8 mouse cellular contexts compared by ENCODE assay signal in genomic region chr17:27028284-27028795, GRCm38 (mm10). TPM values are rescaled to one million over a fixed set of nuclear protein-coding genes. Genes with fewer than 3 reads are reported as not detected.
DNase-seq lines count a peak whose midpoint lies in the region; ATAC-seq and TF ChIP-seq lines count a peak whose summit lies in the region.

No protein-coding gene starts in this region.

- peak overlapping the region; percentile 83 for H3K4me2 ChIP-seq in lung, postnatal 0 days (replicated peaks; ENCODE audit: low read depth, low read length)

- H3K79me2 ChIP-seq in MEL (ENCODE audit: control insufficient read depth, insufficient read depth, low read length, poor library complexity) = peaks cover 20% of the 10 kb centered on the region

- peak overlapping the region; percentile 90 for H3K9ac ChIP-seq in MEL (ENCODE audit: control insufficient read depth, low read depth, low read length, poor library complexity, severe bottlenecking)
- H3K9ac ChIP-seq in lung, postnatal 0 days (replicated peaks; ENCODE audit: low read depth) = peak overlapping the region; percentile 90

- peak; percentile 91 for DNase-seq in MEL (ENCODE audit: low read depth, low spot score)
- peak; percentile 91 to 95 for DNase-seq in cerebellum, adult 2 months
- peak; percentile 88 for DNase-seq in forelimb bud, embryonic 11.5 days (ENCODE audit: low read depth, low spot score)
- peak; percentile 93 for DNase-seq in hindbrain, embryonic 10.5 days (ENCODE audit: low spot score)
- DNase-seq in layer of hippocampus, adult 9-11 months = peak; percentile 88
- peak; percentile 94 for DNase-seq in lung, postnatal 0 days (ENCODE audit: low spot score)
- peak; percentile 88 for DNase-seq in ovary, postnatal 14 days (ENCODE audit: low spot score)
- peak; percentile 92 for DNase-seq in thymus, postnatal 14 days

- WGBS in cerebellum, adult 2 months = 1% methylated on average over 19 of the region's 19 CpGs
- 2% methylated on average over 19 of the region's 19 CpGs for WGBS in hindbrain, embryonic 10.5 days
- 1% methylated on average over 19 of the region's 19 CpGs for WGBS in lung, postnatal 0 days

- peak overlapping the region; percentile 81 to 92 for H3K4me3 ChIP-seq in MEL (ENCODE audit: control insufficient read depth in 1 of 2, insufficient read depth in 1 of 2, low read depth in 2 of 2, low read length in 2 of 2)
- peak overlapping the region; percentile 60 for H3K4me3 ChIP-seq in cerebellum, adult 2 months (replicated peaks; ENCODE audit: insufficient read depth, low read depth, low read length)
- peak overlapping the region; percentile 65 for H3K4me3 ChIP-seq in hindbrain, embryonic 10.5 days
- peak overlapping the region; percentile 68 for H3K4me3 ChIP-seq in lung, postnatal 0 days (ENCODE audit: low read depth, low read length)

- no peak; the same call in 1 of the 2 replicates for TF ChIP-seq RAD21 in MEL (IDR thresholded peaks at IDR 0.05; ENCODE audit: low read depth, low read length)

- ATAC-seq in lung, postnatal 0 days = peak; percentile 89

- no peaks in the 10 kb centered on the region for H3K9me3 ChIP-seq in MEL (replicated peaks; ENCODE audit: insufficient read depth, low read length)
- H3K9me3 ChIP-seq in hindbrain, embryonic 10.5 days = no peaks in the 10 kb centered on the region
- H3K9me3 ChIP-seq in lung, postnatal 0 days (ENCODE audit: low read length) = no peaks in the 10 kb centered on the region

- H3K4me1 ChIP-seq in MEL (ENCODE audit: control insufficient read depth in 1 of 2, insufficient read depth in 2 of 2, low read length in 2 of 2) = peaks cover 7 to 21% of the 10 kb centered on the region in 2 experiments
- H3K4me1 ChIP-seq in cerebellum, adult 2 months (ENCODE audit: control insufficient read depth, insufficient read depth, low read length) = no peaks in the 10 kb centered on the region
- H3K4me1 ChIP-seq in hindbrain, embryonic 10.5 days (replicated peaks) = peaks cover 35% of the 10 kb centered on the region
- H3K4me1 ChIP-seq in lung, postnatal 0 days (ENCODE audit: insufficient read depth, low read depth, low read length) = no peaks in the 10 kb centered on the region; the same call in 1 of the 2 replicates

- peak; percentile 61 to 86; a peak in 3 of 4 replicates for TF ChIP-seq POLR2A in MEL (IDR thresholded peaks at IDR 0.05; ENCODE audit: control insufficient read depth in 1 of 2, insufficient read depth in 1 of 2, low read depth in 1 of 2, low read length in 2 of 2, poor library complexity in 1 of 2)
- TF ChIP-seq POLR2A in cerebellum, adult 2 months (IDR thresholded peaks at IDR 0.05; ENCODE audit: borderline replicate concordance, insufficient read depth, low read length) = peak; percentile 60; the same call in 1 of the 2 replicates

- 0 out of 4 replicates have a peak, but pooled peaks of 1 of the 2 experiments have one; percentile 4 for TF ChIP-seq EP300 in MEL (IDR thresholded peaks at IDR 0.05; ENCODE audit: low read depth in 1 of 2, low read length in 2 of 2)
- no peak for TF ChIP-seq EP300 in lung, postnatal 0 days (IDR thresholded peaks at IDR 0.05)

- peak overlapping the region; percentile 74 for H3K27ac ChIP-seq in MEL (ENCODE audit: control insufficient read depth, low read depth, low read length)
- H3K27ac ChIP-seq in cerebellum, adult 2 months (ENCODE audit: insufficient read depth, low read length) = peak overlapping the region; percentile 48; the same call in 1 of the 2 replicates
- H3K27ac ChIP-seq in hindbrain, embryonic 10.5 days = peak overlapping the region; percentile 92
- peak overlapping the region; percentile 83 for H3K27ac ChIP-seq in lung, postnatal 0 days (ENCODE audit: low read length)

- no peaks in the 10 kb centered on the region for H3K27me3 ChIP-seq in MEL (ENCODE audit: control insufficient read depth in 1 of 2, insufficient read depth in 2 of 2, low read length in 2 of 2)
- H3K27me3 ChIP-seq in cerebellum, adult 2 months (ENCODE audit: control insufficient read depth, insufficient read depth, low read length) = no peaks in the 10 kb centered on the region
- H3K27me3 ChIP-seq in hindbrain, embryonic 10.5 days (ENCODE audit: insufficient read depth, poor library complexity, severe bottlenecking) = no peaks in the 10 kb centered on the region
- no peaks in the 10 kb centered on the region for H3K27me3 ChIP-seq in lung, postnatal 0 days (replicated peaks; ENCODE audit: insufficient read depth, low read length)

- peak; percentile 56 to 82 (median 81) for TF ChIP-seq CTCF in MEL (IDR thresholded peaks at IDR 0.05 in 2 of 3, conservative IDR thresholded peaks at IDR 0.05 in 1 of 3; ENCODE audit: control insufficient read depth in 1 of 3, insufficient read depth in 1 of 3, low read depth in 2 of 3, low read length in 3 of 3, poor library complexity in 1 of 3, severe bottlenecking in 1 of 3)
- TF ChIP-seq CTCF in cerebellum, adult 2 months (IDR thresholded peaks at IDR 0.05; ENCODE audit: borderline replicate concordance, insufficient read depth, low read depth, low read length) = peak; percentile 69; the same call in 1 of the 2 replicates
- peak; percentile 88 for TF ChIP-seq CTCF in lung, postnatal 0 days (IDR thresholded peaks at IDR 0.05)

- peaks cover 2 to 17% of the 10 kb centered on the region in 2 experiments; a peak in 3 of 4 replicates for H3K36me3 ChIP-seq in MEL (ENCODE audit: control insufficient read depth in 1 of 2, insufficient read depth in 2 of 2, low read length in 2 of 2)
- peaks cover 31% of the 10 kb centered on the region for H3K36me3 ChIP-seq in hindbrain, embryonic 10.5 days
- 0 out of 2 replicates have a peak, but pooled peaks cover 3% of the 10 kb centered on the region for H3K36me3 ChIP-seq in lung, postnatal 0 days (ENCODE audit: insufficient read depth, low read length)

TF ChIP-seq in MEL, 35 proteins besides CTCF, POLR2A, EP300 and RAD21:
- TF ChIP-seq MEF2A (IDR thresholded peaks at IDR 0.05; ENCODE audit: extremely low read depth, insufficient replicate concordance, low read depth, low read length, poor library complexity, severe bottlenecking) (peak; percentile 58; the same call in 1 of the 2 replicates), MAX (IDR thresholded peaks at IDR 0.05; ENCODE audit: low read length) (peak; percentile 55), HCFC1 (IDR thresholded peaks at IDR 0.05; ENCODE audit: low read depth, low read length) (peak; percentile 79), CHD1 (IDR thresholded peaks at IDR 0.05; ENCODE audit: low read depth, low read length) (0 out of 2 replicates have a peak, but pooled peaks have one; percentile 39), MAFK (IDR thresholded peaks at IDR 0.05; ENCODE audit: borderline replicate concordance, low read depth, low read length) (no peak), NELFE (IDR thresholded peaks at IDR 0.05; ENCODE audit: low read depth, low read length) (peak; percentile 77), SIN3A (IDR thresholded peaks at IDR 0.05; ENCODE audit: low read length) (peak; percentile 78), TBP (IDR thresholded peaks at IDR 0.05; ENCODE audit: low read depth, low read length) (peak; percentile 84), ETS1 (IDR thresholded peaks at IDR 0.05; ENCODE audit: low read depth, low read length) (peak; percentile 52; the same call in 1 of the 2 replicates), POLR2AphosphoS2 (IDR thresholded peaks at IDR 0.05; ENCODE audit: low read length) (peak; percentile 63; the same call in 1 of the 2 replicates), TCF12 (IDR thresholded peaks at IDR 0.05; ENCODE audit: low read depth, low read length) (peak; percentile 70; the same call in 1 of the 2 replicates), ZMIZ1 (IDR thresholded peaks at IDR 0.05; ENCODE audit: low read depth, low read length) (peak; percentile 82), MXI1 (IDR thresholded peaks at IDR 0.05; ENCODE audit: low read depth, low read length) (no peak), JUND (IDR thresholded peaks at IDR 0.05; ENCODE audit: low read depth, low read length) (no peak), SMC3 (IDR thresholded peaks at IDR 0.05; ENCODE audit: low read depth, low read length) (peak; percentile 37), USF1 (IDR thresholded peaks at IDR 0.05; ENCODE audit: low read depth, low read length) (0 out of 2 replicates have a peak, but pooled peaks have one; percentile 21)

RNA-seq across cellular contexts. Expression of gene Bak1, which starts 0.5 kb away (rescaled TPM):
- total RNA-seq in MEL (2012; rRNA removed) = 66.8 and 75.4 TPM in 2 replicates
- polyA plus RNA-seq in MEL (2012; ENCODE audit: insufficient read depth in 1 of 2, insufficient read length in 2 of 2, low read depth in 1 of 2, low replicate concordance in 2 of 2, missing spikeins in 1 of 2) = 100 to 1,000 TPM in 1 of 2 experiments, not detected in 1; 150 TPM
- polyA plus RNA-seq in cerebellum, adult 2 months (2012; rRNA removed) = 19.0 and 19.9 TPM in 2 replicates
- 2.9 and 6.6 TPM in 2 replicates for polyA plus RNA-seq in hindbrain, embryonic 10.5 days (2016; fragmentation: Nextera tagmentation; extraction: Ambion mirVana)
- polyA plus RNA-seq in lung, postnatal 0 days (2015; fragmentation: Nextera tagmentation; extraction: Ambion mirVana) = 3.8 and 4.0 TPM in 2 replicates

RNA-seq across cellular contexts. Expression of gene Itpr3, which starts 28.8 kb away (rescaled TPM):
- 7.3 and 9.7 TPM in 2 replicates for total RNA-seq in MEL (2012; rRNA removed)
- 10 to 100 TPM in 1 of 2 experiments, not detected in 1; 11.4 TPM for polyA plus RNA-seq in MEL (2012; ENCODE audit: insufficient read depth in 1 of 2, insufficient read length in 2 of 2, low read depth in 1 of 2, low replicate concordance in 2 of 2, missing spikeins in 1 of 2)
- polyA plus RNA-seq in cerebellum, adult 2 months (2012; rRNA removed) = 6.5 and 7.6 TPM in 2 replicates
- 1.8 and 2.0 TPM in 2 replicates for polyA plus RNA-seq in hindbrain, embryonic 10.5 days (2016; fragmentation: Nextera tagmentation; extraction: Ambion mirVana)
- 3.6 and 3.9 TPM in 2 replicates for polyA plus RNA-seq in lung, postnatal 0 days (2015; fragmentation: Nextera tagmentation; extraction: Ambion mirVana)

RNA-seq across cellular contexts. Expression of gene Zbtb9, which starts 55.4 kb away (rescaled TPM):
- total RNA-seq in MEL (2012; rRNA removed) = 10.9 and 13.4 TPM in 2 replicates
- polyA plus RNA-seq in MEL (2012; ENCODE audit: insufficient read depth in 1 of 2, insufficient read length in 2 of 2, low read depth in 1 of 2, low replicate concordance in 2 of 2, missing spikeins in 1 of 2) = 10 to 100 TPM in 1 of 2 experiments, not detected in 1; 10.7 TPM
- polyA plus RNA-seq in cerebellum, adult 2 months (2012; rRNA removed) = 13.9 and 14.7 TPM in 2 replicates
- 16.5 and 19.9 TPM in 2 replicates for polyA plus RNA-seq in hindbrain, embryonic 10.5 days (2016; fragmentation: Nextera tagmentation; extraction: Ambion mirVana)
- polyA plus RNA-seq in lung, postnatal 0 days (2015; fragmentation: Nextera tagmentation; extraction: Ambion mirVana) = 9.3 and 9.9 TPM in 2 replicates

Comparison
In these comparisons a context has a peak if more than half of its experiments do, and no peak if none do; other contexts are left out.
1. Peak in every context shown above with its lines: DNase-seq, ATAC-seq, H3K4me3 ChIP-seq and H3K27ac ChIP-seq.